Mouse (Mus musculus) adrenal gland, adult 18-20 months (tissue): ENCODE data around the gene Zfp787. TPM values are rescaled to one million over a fixed set of nuclear protein-coding genes. Genes with fewer than 3 reads are reported as not detected.
"Not testable (repeated sequence)": the region's sequence is repeated elsewhere in the genome, so short reads cannot be mapped to it uniquely, and the experiment has no call there.

Experiments
- DNase-seq, 2 experiments: peaks; one replicate each; pipeline ENCODE4 v3.0.0; 2021 to 2022; ENCODE audit warnings: low spot score in 2 of 2
- total RNA-seq, 2 experiments: library from RNA; stranded (reverse); gene quantifications; 1 replicate in 1 of 2; 2 replicates in 1 of 2; pipeline ENCODE4 v1.2.3; 2021

The Zfp787 gene
- total RNA-seq, 2 experiments from 2014 or later = 43.2 to 47.7 TPM

GRCm38 (mm10) chr7:6126690-6127448 lies 28.9 kb downstream of the Zfp787 start:
- DNase-seq = peak; percentile 73 to 74

GRCm38 (mm10) chr7:6121128-6121527 lies 34.7 kb downstream of the Zfp787 start:
- DNase-seq = not testable (repeated sequence)

GRCm38 (mm10) chr7:6120104-6120503 lies 35.7 kb downstream of the Zfp787 start:
- not testable (repeated sequence) for DNase-seq

- no peak for DNase-seq
Observed at GRCm38 (mm10) chr7:6119501-6119900, 36.3 kb downstream of the Zfp787 start.

Other genes with a start within 250 kb of the Zfp787 start
- gene Vmn1r65, start 145.0 kb downstream of the Zfp787 start, total RNA-seq = not detected
- gene Nlrp4c, start 110.8 kb downstream of the Zfp787 start, total RNA-seq = not detected
- gene Zfp444, start 16.2 kb upstream of the Zfp787 start, total RNA-seq = 10 to 100 TPM; 25.8 to 27.0 TPM
- not detected for gene Galp, start 41.1 kb upstream of the Zfp787 start, total RNA-seq
- gene Zscan5b, start 66.3 kb upstream of the Zfp787 start, total RNA-seq = not detected
- not detected for gene Epp13, start 96.7 kb upstream of the Zfp787 start, total RNA-seq
- 1 to 10 TPM; 5.1 to 6.3 TPM for gene Zfp667, start 130.6 kb upstream of the Zfp787 start, total RNA-seq
- 1 to 10 TPM; 3.1 to 3.3 TPM for gene Zfp583, start 175.3 kb upstream of the Zfp787 start, total RNA-seq
- under 1 TPM; 0.53 to 0.80 TPM for gene Gm3854, start 187.8 kb upstream of the Zfp787 start, total RNA-seq
- gene Zfp78, start 207.3 kb upstream of the Zfp787 start, total RNA-seq = 1 to 10 TPM; 2.1 to 3.3 TPM
- gene Zfp28, start 227.3 kb upstream of the Zfp787 start, total RNA-seq = 1 to 10 TPM; 2.1 to 3.3 TPM
- gene Smim17, start 242.7 kb upstream of the Zfp787 start, total RNA-seq = under 1 TPM; 0.38 to 0.73 TPM